8 mouse cellular contexts compared by ENCODE assay signal in the genomic region with DNA sequence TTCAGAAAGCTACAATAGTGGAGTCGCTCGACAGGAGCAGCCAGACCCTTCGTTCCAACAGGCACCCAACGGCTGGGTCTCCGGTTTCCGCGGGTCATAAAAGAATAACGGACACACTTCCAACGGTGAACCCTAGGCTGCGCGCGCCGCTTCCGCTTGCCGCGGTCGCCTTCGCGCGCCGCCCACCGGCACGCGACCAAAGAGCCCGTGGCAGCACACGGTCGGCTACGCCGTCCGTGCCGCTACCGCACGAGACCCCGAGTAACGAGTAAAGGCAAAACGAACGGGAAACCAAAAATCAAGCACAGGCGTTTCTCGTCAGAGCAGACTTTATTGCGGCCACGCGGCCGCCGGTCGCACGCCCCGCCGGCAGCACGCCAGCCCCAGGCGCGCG. TPM values are rescaled to one million over a fixed set of nuclear protein-coding genes. Genes with fewer than 3 reads are reported as not detected.
DNase-seq lines count a peak whose midpoint lies in the region; ATAC-seq lines count a peak whose summit lies in the region.

No protein-coding gene starts in this region.

- H3K9me3 ChIP-seq in forebrain, embryonic 16.5 days (ENCODE audit: control insufficient read depth, low read length), result no peaks in the 10 kb centered on the region
- no peaks in the 10 kb centered on the region for H3K9me3 ChIP-seq in hindbrain, embryonic 10.5 days

- H3K27ac ChIP-seq in forebrain, embryonic 16.5 days (ENCODE audit: low read length), result peak overlapping the region; percentile 97
- H3K27ac ChIP-seq in hindbrain, embryonic 10.5 days, result peak overlapping the region; percentile 97

- peak; percentile 76 for DNase-seq in MN1 (ENCODE audit: low spot score)
- peak; percentile 72 to 83 for DNase-seq in cerebellum, adult 18-20 months
- peak; percentile 80 for DNase-seq in hindbrain, embryonic 10.5 days (ENCODE audit: low spot score)
- DNase-seq in layer of hippocampus, postnatal 36 days, result peak; percentile 67 to 80
- peak; percentile 81 for DNase-seq in lung, postnatal 25 days (ENCODE audit: low spot score)
- peak; percentile 86 for DNase-seq in retina, embryonic 14.5 days (ENCODE audit: low spot score)
- DNase-seq in thymus, postnatal 36 days, result peak; percentile 83 to 88

- H3K4me2 ChIP-seq in forebrain, embryonic 16.5 days (ENCODE audit: low read length), result peak overlapping the region; percentile 65

- ATAC-seq in forebrain, embryonic 16.5 days, result peak; percentile 31

- no peaks in the 10 kb centered on the region for H3K36me3 ChIP-seq in forebrain, embryonic 16.5 days (ENCODE audit: control insufficient read depth, insufficient read depth)
- peaks cover 13% of the 10 kb centered on the region for H3K36me3 ChIP-seq in hindbrain, embryonic 10.5 days

- H3K27me3 ChIP-seq in forebrain, embryonic 16.5 days (replicated peaks; ENCODE audit: control insufficient read depth, insufficient read depth, low read length), result no peaks in the 10 kb centered on the region
- no peaks in the 10 kb centered on the region for H3K27me3 ChIP-seq in hindbrain, embryonic 10.5 days (ENCODE audit: insufficient read depth, poor library complexity, severe bottlenecking)

- H3K4me3 ChIP-seq in forebrain, embryonic 16.5 days (replicated peaks; ENCODE audit: low read length), result peak overlapping the region; percentile 98
- H3K4me3 ChIP-seq in hindbrain, embryonic 10.5 days, result peak overlapping the region; percentile 97

- WGBS in forebrain, embryonic 16.5 days, result under 1% methylated on average over 52 of the region's 52 CpGs
- under 1% methylated on average over 52 of the region's 52 CpGs for WGBS in hindbrain, embryonic 10.5 days

- peak overlapping the region; percentile 72 for H3K9ac ChIP-seq in forebrain, embryonic 16.5 days (replicated peaks; ENCODE audit: low read depth, low read length)

- H3K4me1 ChIP-seq in forebrain, embryonic 16.5 days (replicated peaks; ENCODE audit: control insufficient read depth, insufficient read depth, low read length), result peaks cover 28% of the 10 kb centered on the region
- H3K4me1 ChIP-seq in hindbrain, embryonic 10.5 days (replicated peaks), result peaks cover 36% of the 10 kb centered on the region

RNA-seq across cellular contexts. Expression of a gene that starts 0.6 kb away (rescaled TPM):
- polyA plus RNA-seq in forebrain, embryonic 16.5 days (2015; fragmentation: Nextera tagmentation; extraction: Ambion mirVana), result 14.0 and 15.3 TPM in 2 replicates
- 15.0 and 18.6 TPM in 2 replicates for polyA plus RNA-seq in hindbrain, embryonic 10.5 days (2016; fragmentation: Nextera tagmentation; extraction: Ambion mirVana)
- 10 to 100 TPM; 52.1 to 55.8 TPM for total RNA-seq in layer of hippocampus, postnatal 36 days (2021)

RNA-seq across cellular contexts. Expression of a gene that starts 43.5 kb away (rescaled TPM):
- polyA plus RNA-seq in forebrain, embryonic 16.5 days (2015; fragmentation: Nextera tagmentation; extraction: Ambion mirVana), result 27.6 and 28.6 TPM in 2 replicates
- polyA plus RNA-seq in hindbrain, embryonic 10.5 days (2016; fragmentation: Nextera tagmentation; extraction: Ambion mirVana), result 12.9 and 14.8 TPM in 2 replicates
- total RNA-seq in layer of hippocampus, postnatal 36 days (2021), result 10 to 100 TPM; 21.8 to 22.9 TPM

RNA-seq across cellular contexts. Expression of a gene that starts 43.7 kb away (rescaled TPM):
- 13.5 and 19.1 TPM in 2 replicates for polyA plus RNA-seq in forebrain, embryonic 16.5 days (2015; fragmentation: Nextera tagmentation; extraction: Ambion mirVana)
- polyA plus RNA-seq in hindbrain, embryonic 10.5 days (2016; fragmentation: Nextera tagmentation; extraction: Ambion mirVana), result 10.3 and 14.2 TPM in 2 replicates
- total RNA-seq in layer of hippocampus, postnatal 36 days (2021), result 10 to 100 TPM; 10.8 to 12.1 TPM

Comparison
In these comparisons a context has a peak if more than half of its experiments do, and no peak if none do; other contexts are left out.
1. Peak in every context shown above with its lines: DNase-seq, ATAC-seq, H3K4me3 ChIP-seq and H3K27ac ChIP-seq.